Mouse (Mus musculus) stomach, postnatal 0 days (tissue): ENCODE data around the gene Rpl12.

ENCODE experiments used
- CTCF ChIP-seq: IDR thresholded peaks from 2 replicates; pipeline ENCODE4 v1.5.1; 2016; ENCODE audit warnings: antibody characterized with exemption, low read depth, mild to moderate bottlenecking, moderate library complexity
- EP300 ChIP-seq: optimal IDR thresholded peaks from 2 replicates; pipeline ENCODE3; 2016; ENCODE audit warnings: antibody characterized with exemption

- TF ChIP-seq CTCF (no peak), EP300 (no peak)
These were observed 17.3 kb downstream of the Rpl12 start for GRCm38 (mm10) chr2:32978675-32979074.
